Mouse (Mus musculus) stomach, embryonic 15.5 days (tissue): ENCODE measurements around the gene Map2k5. TPM values are rescaled to one million over a fixed set of nuclear protein-coding genes. Genes with fewer than 3 reads are reported as not detected.

Experiments
- ATAC-seq: fragments of 200-750 bp; cut with Nextera tagmentation; 2 replicates; pipeline ENCODE4 v1.8.0; 2017; ENCODE audit warnings: low read depth, moderate number of reproducible peaks, moderate TSS enrichment; ENCODE audit not compliant: insufficient read depth, low FRiP score
- H3K27ac ChIP-seq: fragments of 300-500 bp; sonication (generic); 2 replicates; pipeline ENCODE4 v1.5.1; 2015; ENCODE audit warnings: mild to moderate bottlenecking, inconsistent platforms
- H3K27me3 ChIP-seq: fragments of 300-500 bp; sonication (generic); replicated peaks from 2 replicates; pipeline ENCODE4 v1.6.1; 2015; ENCODE audit warnings: inconsistent platforms
- H3K36me3 ChIP-seq: fragments of 300-500 bp; sonication (generic); 2 replicates; pipeline ENCODE4 v1.6.1; 2015; ENCODE audit warnings: inconsistent platforms
- H3K4me1 ChIP-seq: fragments of 300-500 bp; sonication (generic); 2 replicates; pipeline ENCODE4 v1.6.1; 2015; ENCODE audit warnings: inconsistent platforms
- H3K4me2 ChIP-seq: fragments of 300-500 bp; sonication (generic); 2 replicates; pipeline ENCODE4 v1.6.1; 2015; ENCODE audit warnings: mild to moderate bottlenecking, inconsistent platforms
- H3K4me3 ChIP-seq: fragments of 300-500 bp; sonication (generic); replicated peaks from 2 replicates; pipeline ENCODE4 v1.5.1; 2015; ENCODE audit warnings: inconsistent platforms
- H3K9ac ChIP-seq: fragments of 300-500 bp; sonication (generic); 2 replicates; pipeline ENCODE4 v1.6.1; 2015; ENCODE audit warnings: inconsistent platforms
- H3K9me3 ChIP-seq: fragments of 300-500 bp; sonication (generic); 2 replicates; pipeline ENCODE4 v1.6.1; 2016; ENCODE audit warnings: inconsistent platforms
- WGBS: fragments of 180-500 bp; shearing (Covaris S2); methylation state at CpG from one replicate; pipeline ENCODE4 v1.1.7; 2015; 5-methylcytosine and 5-hydroxymethylcytosine counted together
- polyA plus RNA-seq: library from polyadenylated mRNA; unstranded; fragments of >200 nt; fragmentation: Nextera tagmentation; extraction: Ambion mirVana; gene quantifications from 2 replicates; pipeline ENCODE4 v1.2.1, GENCODE M21; 2015

Map2k5 gene
- polyA plus RNA-seq, 1 experiment from 2014 or later = 26.1 TPM

DNA sequence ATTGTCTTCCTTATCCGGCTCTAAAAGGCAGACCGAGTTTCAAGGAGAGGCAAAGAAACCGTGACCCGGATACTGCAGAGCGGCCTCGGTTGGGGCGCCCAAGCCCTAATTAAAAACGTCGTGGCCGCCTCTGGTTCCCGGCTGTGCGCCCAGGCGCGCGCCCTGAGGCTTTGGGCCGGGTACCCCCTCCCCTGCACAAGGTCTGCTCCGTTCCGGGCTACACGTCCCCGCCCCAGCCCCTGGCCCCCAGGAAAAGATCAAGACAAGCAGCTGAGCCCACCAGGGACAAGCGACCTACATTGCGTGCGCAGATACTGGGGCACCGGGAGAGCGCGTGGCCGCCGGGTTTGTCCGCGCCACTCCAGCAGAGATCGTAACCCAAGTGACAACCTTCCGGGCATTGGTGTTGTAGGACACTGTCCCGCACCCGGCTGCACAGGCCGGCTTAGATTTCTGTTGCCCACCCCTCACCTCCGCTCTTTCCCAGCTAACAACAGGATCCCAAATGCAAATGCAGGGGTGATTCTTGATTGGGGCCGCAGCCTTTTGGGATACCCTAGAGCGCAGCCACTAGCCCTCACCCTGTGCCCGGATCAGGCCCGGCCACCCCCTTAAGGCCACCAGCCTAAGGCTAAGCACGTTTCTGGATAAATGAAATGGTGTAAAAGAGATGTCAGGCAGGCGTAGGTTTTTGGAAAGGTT lies 235.2 kb downstream of the Map2k5 start:
- H3K4me3 ChIP-seq = no peak overlapping the region; the same call in 1 of the 2 replicates
- ATAC-seq = no peak
- H3K4me1 ChIP-seq = peaks cover 51% of the 10 kb centered on the region
- H3K9ac ChIP-seq = no peak overlapping the region
- H3K27ac ChIP-seq = no peak overlapping the region
- H3K27me3 ChIP-seq = peaks cover 98% of the 10 kb centered on the region
- H3K4me2 ChIP-seq = peak overlapping the region; percentile 20; the same call in 1 of the 2 replicates
- WGBS = 2% methylated on average over 42 of the region's 42 CpGs
- H3K9me3 ChIP-seq = no peaks in the 10 kb centered on the region
- no peaks in the 10 kb centered on the region for H3K36me3 ChIP-seq

- WGBS = 2% methylated on average over 24 of the region's 24 CpGs
- no peaks in the 10 kb centered on the region for H3K36me3 ChIP-seq
- H3K9ac ChIP-seq = no peak overlapping the region
- no peaks in the 10 kb centered on the region for H3K9me3 ChIP-seq
- no peak overlapping the region for H3K27ac ChIP-seq
- H3K4me1 ChIP-seq = peaks cover 49% of the 10 kb centered on the region
- H3K4me2 ChIP-seq = peak overlapping the region; percentile 20; the same call in 1 of the 2 replicates
- ATAC-seq = no peak
- H3K4me3 ChIP-seq = no peak overlapping the region
- H3K27me3 ChIP-seq = peaks cover 98% of the 10 kb centered on the region
Observed at GRCm38 (mm10) chr9:63141641-63142334, 235.9 kb downstream of the Map2k5 start.

DNA sequence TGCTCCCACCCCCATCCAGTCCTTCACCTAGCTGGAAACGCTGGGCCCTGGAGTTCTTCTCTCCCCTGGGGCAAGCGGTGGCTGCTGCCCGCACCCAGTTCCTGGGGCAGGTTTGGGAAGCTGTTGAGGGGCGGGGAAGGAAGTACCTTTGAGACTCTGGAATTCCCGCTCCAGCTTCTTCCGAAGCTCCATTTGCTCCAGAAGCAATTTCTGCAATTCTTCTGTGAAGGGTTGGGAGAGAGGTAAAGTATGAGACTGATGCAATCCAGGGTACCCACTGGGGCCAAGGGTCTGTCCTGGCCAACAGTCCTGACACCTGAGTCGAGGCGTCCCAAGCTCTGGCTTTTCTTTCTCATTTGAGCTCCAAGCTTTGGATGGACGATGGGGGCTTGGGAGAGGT lies 237.5 kb downstream of the Map2k5 start:
- no peak for ATAC-seq
- Histone ChIP-seq H3K27ac (no peak overlapping the region), H3K36me3 (no peaks in the 10 kb centered on the region), H3K9me3 (no peaks in the 10 kb centered on the region), H3K4me3 (no peak overlapping the region), H3K4me2 (no peak overlapping the region), H3K27me3 (peaks cover 96% of the 10 kb centered on the region), H3K9ac (no peak overlapping the region), H3K4me1 (peaks cover 34% of the 10 kb centered on the region)
- 2% methylated on average over 9 of the region's 9 CpGs for WGBS

GRCm38 (mm10) chr9:63139661-63140060 lies 238.0 kb downstream of the Map2k5 start:
- H3K27me3 ChIP-seq = peaks cover 96% of the 10 kb centered on the region
- no peak overlapping the region for H3K9ac ChIP-seq
- H3K4me2 ChIP-seq = no peak overlapping the region
- H3K9me3 ChIP-seq = no peaks in the 10 kb centered on the region
- H3K4me1 ChIP-seq = peaks cover 28% of the 10 kb centered on the region
- 5% methylated on average over 17 of the region's 17 CpGs for WGBS
- H3K27ac ChIP-seq = no peak overlapping the region
- no peaks in the 10 kb centered on the region for H3K36me3 ChIP-seq
- H3K4me3 ChIP-seq = no peak overlapping the region
- no peak for ATAC-seq

GRCm38 (mm10) chr9:63138481-63138967 lies 239.2 kb downstream of the Map2k5 start:
- no peak overlapping the region for H3K27ac ChIP-seq
- H3K9me3 ChIP-seq = no peaks in the 10 kb centered on the region
- no peak; the same call in 1 of the 2 replicates for ATAC-seq
- under 1% methylated on average over 31 of the region's 31 CpGs for WGBS
- H3K4me1 ChIP-seq = peaks cover 20% of the 10 kb centered on the region
- peak overlapping the region; percentile 35 for H3K4me2 ChIP-seq
- peak overlapping the region; percentile 1; the same call in 1 of the 2 replicates for H3K4me3 ChIP-seq
- no peaks in the 10 kb centered on the region for H3K36me3 ChIP-seq
- H3K9ac ChIP-seq = no peak overlapping the region
- H3K27me3 ChIP-seq = peaks cover 92% of the 10 kb centered on the region

- Histone ChIP-seq H3K4me1 (peaks cover 15% of the 10 kb centered on the region), H3K9ac (no peak overlapping the region), H3K9me3 (no peaks in the 10 kb centered on the region), H3K27ac (no peak overlapping the region), H3K4me2 (no peak overlapping the region), H3K4me3 (no peak overlapping the region), H3K27me3 (peaks cover 83% of the 10 kb centered on the region), H3K36me3 (no peaks in the 10 kb centered on the region)
- ATAC-seq = no peak
- 11% methylated on average over 6 of the region's 6 CpGs for WGBS
Observed at GRCm38 (mm10) chr9:63137615-63137915, 240.1 kb downstream of the Map2k5 start.

- Histone ChIP-seq H3K9me3 (no peaks in the 10 kb centered on the region), H3K4me3 (no peak overlapping the region), H3K9ac (no peak overlapping the region), H3K27ac (no peak overlapping the region), H3K4me1 (peaks cover 10% of the 10 kb centered on the region), H3K36me3 (no peaks in the 10 kb centered on the region), H3K4me2 (no peak overlapping the region), H3K27me3 (peaks cover 77% of the 10 kb centered on the region)
- ATAC-seq = no peak
- WGBS = 5% methylated on average over 19 of the region's 19 CpGs
Observed at GRCm38 (mm10) chr9:63136756-63137614, 240.7 kb downstream of the Map2k5 start.

DNA sequence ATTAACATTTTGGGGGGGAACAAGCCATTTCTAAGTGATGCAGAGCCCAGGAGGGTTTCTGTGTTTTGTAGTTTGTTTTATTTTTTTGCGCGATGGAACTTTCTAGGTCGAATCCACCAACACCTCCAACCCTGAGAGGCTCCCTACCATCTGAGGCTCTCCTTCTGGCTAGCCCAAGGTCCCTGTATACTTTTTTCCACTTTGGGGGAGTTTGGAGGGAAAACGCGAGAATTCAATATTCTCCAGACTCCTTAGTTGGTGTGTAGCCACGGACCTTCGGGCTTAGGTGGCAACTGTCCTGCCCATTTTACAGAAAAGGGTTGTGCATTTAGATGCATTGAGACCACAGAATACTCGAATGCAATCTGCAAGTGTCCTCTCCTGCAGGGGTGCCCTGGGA lies 241.5 kb downstream of the Map2k5 start:
- WGBS = 5% methylated on average over 8 of the region's 8 CpGs

DNA sequence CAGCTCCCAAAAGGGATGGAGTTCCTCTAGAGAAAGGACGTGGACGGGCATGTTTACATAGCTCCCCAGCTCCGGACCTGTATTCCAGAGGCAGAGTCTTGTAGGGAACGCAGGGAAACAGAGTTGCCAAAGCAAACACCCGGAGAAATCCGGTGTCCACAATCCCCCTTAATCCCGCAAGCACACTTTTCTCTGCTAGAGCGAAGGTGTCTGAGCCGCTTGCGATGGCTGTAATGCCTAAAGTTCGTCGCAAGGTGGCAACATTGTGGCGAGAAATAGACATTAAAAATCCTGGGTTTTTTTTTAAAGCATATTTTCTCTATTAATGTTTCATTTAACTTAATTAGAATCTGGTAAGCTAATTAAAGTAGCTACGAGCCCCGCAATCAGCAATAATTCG lies 241.9 kb downstream of the Map2k5 start:
- H3K27me3 ChIP-seq = peaks cover 65% of the 10 kb centered on the region
- H3K4me2 ChIP-seq = peak overlapping the region; percentile 55
- H3K36me3 ChIP-seq = no peaks in the 10 kb centered on the region
- no peak overlapping the region for H3K9ac ChIP-seq
- ATAC-seq = no peak
- no peaks in the 10 kb centered on the region for H3K9me3 ChIP-seq
- WGBS = 0% methylated on average over 16 of the region's 16 CpGs
- peaks cover 9% of the 10 kb centered on the region for H3K4me1 ChIP-seq
- H3K27ac ChIP-seq = no peak overlapping the region
- H3K4me3 ChIP-seq = peak overlapping the region; percentile 27

More for the DNA sequence above, 241.5 kb downstream of the Map2k5 start:
- no peaks in the 10 kb centered on the region for H3K9me3 ChIP-seq
- no peak overlapping the region for H3K4me3 ChIP-seq
- no peak overlapping the region for H3K9ac ChIP-seq
- ATAC-seq = no peak
- H3K4me1 ChIP-seq = peaks cover 9% of the 10 kb centered on the region
- H3K36me3 ChIP-seq = no peaks in the 10 kb centered on the region
- no peak overlapping the region for H3K4me2 ChIP-seq
- peaks cover 70% of the 10 kb centered on the region for H3K27me3 ChIP-seq
- no peak overlapping the region for H3K27ac ChIP-seq

GRCm38 (mm10) chr9:63135356-63135755 lies 242.3 kb downstream of the Map2k5 start:
- peak overlapping the region; percentile 55 for H3K4me2 ChIP-seq
- H3K9ac ChIP-seq = no peak overlapping the region
- peaks cover 9% of the 10 kb centered on the region for H3K4me1 ChIP-seq
- H3K36me3 ChIP-seq = no peaks in the 10 kb centered on the region
- H3K27ac ChIP-seq = no peak overlapping the region
- ATAC-seq = no peak
- peak overlapping the region; percentile 27 for H3K4me3 ChIP-seq
- peaks cover 62% of the 10 kb centered on the region for H3K27me3 ChIP-seq
- WGBS = 5% methylated on average over 11 of the region's 11 CpGs
- H3K9me3 ChIP-seq = no peaks in the 10 kb centered on the region

GRCm38 (mm10) chr9:63133659-63134058 lies 244.0 kb downstream of the Map2k5 start:
- H3K4me1 ChIP-seq = peaks cover 6% of the 10 kb centered on the region
- peaks cover 45% of the 10 kb centered on the region for H3K27me3 ChIP-seq
- peak overlapping the region; percentile 30 for H3K4me3 ChIP-seq
- WGBS = 10% methylated on average over 6 of the region's 6 CpGs
- no peaks in the 10 kb centered on the region for H3K9me3 ChIP-seq
- H3K9ac ChIP-seq = no peak overlapping the region
- peak overlapping the region; percentile 55 for H3K4me2 ChIP-seq
- ATAC-seq = no peak
- no peaks in the 10 kb centered on the region for H3K36me3 ChIP-seq
- H3K27ac ChIP-seq = no peak overlapping the region
